Mouse (Mus musculus) skeletal muscle tissue, adult 2 months (tissue): ENCODE results near the gene Galnt2.

ENCODE experiments used
- DNase-seq: peaks from one replicate; pipeline ENCODE4 v3.0.0-alpha.2; 2012; ENCODE audit warnings: low read depth, low spot score

Gene Galnt2

DNA sequence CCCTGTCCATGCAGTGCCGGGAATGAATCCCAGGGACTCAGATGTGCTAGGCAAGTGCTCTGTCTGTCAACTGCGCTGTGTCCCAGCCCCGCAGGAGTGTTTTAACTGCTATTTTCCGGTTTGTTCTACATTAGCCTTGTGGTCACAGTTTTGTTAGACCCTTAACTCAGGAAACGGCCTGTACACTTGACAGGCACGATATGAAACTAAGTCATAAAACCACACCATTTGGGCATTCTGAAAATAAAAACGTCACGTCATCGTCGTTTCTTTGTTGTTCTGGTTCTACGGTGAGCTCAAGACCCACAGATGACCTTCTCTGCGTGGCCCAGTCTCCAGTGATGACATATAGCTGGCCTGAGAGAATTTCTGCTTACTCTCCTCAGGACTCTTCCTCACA is 40.3 kb downstream of the Galnt2 start:
- DNase-seq, result no peak

DNA sequence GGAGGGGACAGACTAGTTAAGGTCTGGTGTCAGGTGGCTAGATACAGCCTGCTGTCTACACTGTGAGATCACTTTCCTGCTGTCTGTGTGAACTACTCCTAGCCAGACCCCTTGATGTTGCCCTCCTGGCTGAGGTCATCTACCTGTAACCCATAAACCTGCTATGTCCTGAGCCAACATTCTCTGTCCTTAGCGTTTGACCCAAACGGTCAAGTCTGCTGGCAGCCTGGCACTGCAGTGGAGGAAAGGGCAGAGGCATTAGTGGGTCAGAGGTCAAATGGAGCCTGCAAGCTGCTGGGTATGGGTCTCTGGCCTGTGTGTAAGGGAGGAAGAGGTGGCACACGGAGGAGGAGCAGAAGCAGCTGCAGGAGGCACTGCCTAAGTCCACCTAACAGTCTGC is 41.6 kb downstream of the Galnt2 start:
- DNase-seq, result no peak

- no peak for DNase-seq
Measured at GRCm38 (mm10) chr8:124273606-124274218, 42.5 kb downstream of the Galnt2 start.

- DNase-seq, result no peak
Measured at GRCm38 (mm10) chr8:124274441-124275120, 43.4 kb downstream of the Galnt2 start.

DNA sequence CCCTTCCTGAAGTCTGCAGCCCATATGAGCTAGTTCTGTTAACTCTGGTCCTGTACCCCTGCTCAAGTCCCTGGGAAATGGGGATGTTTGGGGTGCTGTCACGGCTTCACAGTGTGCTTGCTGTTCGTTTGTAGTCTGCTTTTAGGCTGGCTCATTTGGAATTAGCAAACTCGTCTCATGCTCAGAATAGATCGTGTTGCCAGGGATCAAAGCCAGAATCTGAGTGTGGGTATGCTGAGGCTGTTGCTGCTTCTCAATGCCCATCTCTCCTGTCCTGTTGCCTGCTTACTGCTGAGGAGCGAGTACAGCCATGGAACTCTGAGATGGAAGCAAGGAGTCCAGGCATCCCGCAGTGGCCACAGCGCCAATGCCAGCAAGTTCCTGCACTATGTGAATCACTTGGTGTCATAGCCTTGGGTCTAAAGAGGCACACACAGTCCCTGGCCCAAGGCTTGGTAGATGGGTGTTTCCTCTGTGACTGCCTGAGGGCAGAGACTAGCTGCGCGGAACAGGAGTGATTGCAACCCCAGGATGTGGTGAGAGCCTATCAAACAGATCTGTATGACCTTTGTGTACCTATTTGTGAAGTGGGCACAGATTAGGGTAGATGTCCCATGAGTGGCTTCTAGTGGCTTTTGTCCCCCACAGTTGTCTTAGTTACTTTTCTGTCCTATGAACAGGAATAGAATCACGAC is 44.3 kb downstream of the Galnt2 start:
- DNase-seq, result no peak

GRCm38 (mm10) chr8:124277951-124278910 is 47.0 kb downstream of the Galnt2 start:
- no peak for DNase-seq

DNA sequence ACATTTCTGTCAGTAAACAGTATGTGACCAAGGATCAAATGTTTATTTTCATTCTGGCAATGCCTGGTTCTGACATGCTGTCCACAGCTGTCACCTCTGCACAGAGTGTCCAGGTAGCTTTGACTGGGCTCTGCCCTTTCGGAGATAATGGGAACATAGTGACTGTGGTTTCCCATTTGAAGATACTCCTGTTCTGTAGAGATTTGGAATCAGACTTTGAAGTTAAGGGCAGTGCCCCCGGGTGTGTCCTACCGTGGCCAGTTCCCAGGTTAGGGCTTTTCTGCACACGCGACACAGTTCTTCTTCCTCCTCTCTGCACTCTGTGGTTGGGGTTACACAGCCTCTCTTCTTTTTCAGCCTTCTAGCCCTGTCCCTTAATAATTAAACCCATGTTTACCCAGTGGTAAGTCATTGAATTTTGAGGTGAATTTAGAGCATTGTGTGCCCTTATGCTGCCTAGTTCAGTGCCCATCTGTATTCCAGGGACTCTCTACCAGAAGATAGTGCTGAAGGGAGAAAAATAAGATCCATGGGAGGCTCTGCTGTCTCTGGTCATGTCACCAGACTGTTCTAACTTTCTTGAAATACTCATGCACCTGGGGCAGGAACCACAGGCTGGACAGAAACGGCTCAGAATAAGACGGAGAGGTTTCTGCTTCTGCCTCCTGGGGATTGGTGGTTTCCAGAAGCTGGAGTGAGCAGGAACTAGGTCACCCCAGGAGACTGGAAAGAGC is 47.9 kb downstream of the Galnt2 start:
- no peak for DNase-seq

DNA sequence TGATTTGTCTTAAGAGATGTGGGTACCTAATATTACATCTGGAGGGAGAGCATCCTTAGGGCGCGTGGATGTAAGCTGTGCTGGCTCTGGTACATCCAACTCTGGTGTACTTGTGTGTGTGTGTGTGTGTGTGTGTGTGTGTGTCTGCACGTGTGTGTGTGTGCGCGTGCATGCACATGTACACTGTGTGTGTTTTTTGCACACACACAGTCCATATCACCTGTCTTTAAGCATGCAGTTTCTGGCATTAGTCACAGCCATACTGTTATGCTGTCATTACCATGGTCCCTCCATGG is 48.4 kb downstream of the Galnt2 start:
- DNase-seq, result no peak

DNA sequence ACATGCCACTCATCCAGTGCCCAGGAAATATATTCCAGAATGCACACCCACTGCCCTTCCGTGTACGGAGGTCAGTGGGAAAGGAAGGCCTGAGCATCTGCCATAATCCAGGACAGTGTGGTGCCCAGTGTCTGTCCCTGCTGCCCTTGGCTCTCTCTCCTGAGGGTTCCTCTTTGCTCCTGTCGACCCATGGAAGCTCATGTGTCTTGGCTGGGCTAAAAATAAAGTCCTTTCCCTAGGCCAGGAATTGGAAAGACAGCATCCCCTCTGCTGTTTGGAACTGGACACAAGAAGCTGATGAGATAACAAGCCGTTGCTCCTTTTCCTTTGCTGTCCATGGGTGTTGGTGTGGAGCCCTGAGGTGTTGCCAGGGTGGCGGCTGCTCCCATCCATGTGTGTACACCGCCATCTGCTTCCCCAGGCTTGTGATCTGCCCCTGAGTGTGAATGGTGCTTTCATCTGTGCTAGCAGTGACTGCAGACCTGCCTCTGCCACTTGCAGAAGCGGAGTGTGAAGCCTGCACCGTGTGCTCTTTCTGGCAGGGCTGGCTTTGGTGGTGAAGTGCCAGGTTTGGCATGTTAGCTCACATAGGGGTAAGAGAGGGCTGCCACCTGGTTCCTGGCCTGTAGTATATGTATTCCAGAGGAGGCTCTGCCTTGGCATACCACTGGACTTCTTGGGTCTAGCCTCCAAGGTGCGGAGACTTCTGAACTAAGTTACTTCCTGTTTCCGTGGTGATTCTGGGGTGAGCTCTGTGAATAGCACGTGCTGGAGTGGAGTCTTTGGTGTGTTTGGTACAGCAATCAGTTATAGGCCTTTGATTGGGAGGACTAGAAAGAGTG is 50.7 kb downstream of the Galnt2 start:
- peak; percentile 58 for DNase-seq

- no peak for DNase-seq
Measured at GRCm38 (mm10) chr8:124282878-124283630, 51.9 kb downstream of the Galnt2 start.

- no peak for DNase-seq
Measured at GRCm38 (mm10) chr8:124283644-124284332, 52.6 kb downstream of the Galnt2 start.

DNA sequence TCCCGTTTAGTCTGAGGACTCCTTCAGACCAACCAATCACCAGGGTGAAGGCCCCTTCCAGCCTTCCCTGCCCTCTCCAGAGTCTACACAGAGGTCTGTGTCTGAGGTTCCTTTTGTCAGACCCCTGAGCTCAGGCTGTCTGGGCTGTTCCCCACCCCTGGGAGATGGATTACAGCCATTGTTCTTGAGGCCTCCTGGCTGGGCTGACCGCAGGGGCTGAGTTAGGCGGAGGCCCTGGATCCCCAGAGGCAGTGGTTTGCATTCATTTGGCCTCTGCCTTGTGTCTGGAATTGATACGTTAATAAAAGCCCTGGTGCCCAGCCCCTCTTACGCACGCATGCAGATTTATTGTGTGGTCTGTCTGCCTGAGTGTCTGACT is 53.1 kb downstream of the Galnt2 start:
- no peak for DNase-seq

DNA sequence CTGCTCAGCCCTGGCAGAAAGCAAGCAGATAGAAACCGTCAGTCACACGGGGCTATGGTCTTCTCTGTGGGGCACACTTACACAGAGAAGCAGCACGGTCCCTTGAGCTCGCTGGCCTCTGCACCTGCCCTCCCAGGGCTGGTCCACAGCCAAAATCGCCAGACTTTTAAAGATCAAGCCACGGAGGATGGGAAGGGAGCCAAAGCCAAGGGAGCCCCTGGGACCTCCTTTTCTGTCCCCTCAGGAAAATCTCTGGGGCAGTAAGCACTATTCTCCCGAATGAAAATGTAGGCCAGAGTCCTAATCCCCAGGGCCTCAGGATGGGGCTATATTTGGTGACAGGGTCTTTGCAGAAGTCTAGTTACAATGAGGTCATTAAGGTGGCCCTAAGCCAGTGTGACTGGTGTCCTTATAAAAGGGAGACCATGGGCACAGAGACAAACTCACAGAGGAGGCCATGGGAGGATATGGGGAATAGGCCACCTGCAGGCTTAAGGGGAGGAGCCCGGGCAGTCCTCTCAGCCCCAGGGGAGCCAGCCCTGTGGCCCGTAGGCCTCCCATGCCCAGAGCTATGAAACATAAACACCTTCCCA is 53.9 kb downstream of the Galnt2 start:
- DNase-seq, result peak; percentile 83

- no peak for DNase-seq
Measured at GRCm38 (mm10) chr8:124286461-124287124, 55.4 kb downstream of the Galnt2 start.

DNA sequence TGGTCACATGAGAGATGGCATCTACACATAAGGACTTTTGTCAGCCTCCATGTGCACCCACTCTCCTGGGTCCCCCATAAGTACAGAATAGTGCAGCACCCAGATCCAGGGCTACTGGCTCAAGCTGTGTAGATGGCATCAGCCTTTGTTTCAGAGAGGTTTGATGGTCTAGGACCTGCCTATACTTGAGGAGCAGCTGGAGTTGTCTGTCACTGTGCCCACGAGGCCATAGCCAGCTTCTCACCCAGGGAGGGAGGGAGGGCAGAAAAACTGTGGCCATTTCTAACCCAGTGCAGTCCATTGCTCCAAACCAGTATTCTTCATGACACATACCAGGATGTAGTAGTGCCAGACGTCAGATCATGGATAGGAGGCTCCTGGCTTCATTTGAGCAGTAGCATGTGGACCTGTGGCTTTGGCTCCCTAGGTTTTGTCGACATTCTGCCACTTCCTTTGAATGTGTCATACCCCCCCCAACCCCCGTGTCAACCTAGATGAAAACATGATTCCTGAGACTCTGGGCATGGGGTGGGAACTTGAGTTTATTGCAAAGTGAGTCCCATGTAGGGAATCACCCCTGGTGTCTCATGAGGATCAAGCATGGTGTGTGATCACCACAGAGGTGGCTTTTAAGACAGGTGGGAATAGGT is 57.1 kb downstream of the Galnt2 start:
- no peak for DNase-seq

DNA sequence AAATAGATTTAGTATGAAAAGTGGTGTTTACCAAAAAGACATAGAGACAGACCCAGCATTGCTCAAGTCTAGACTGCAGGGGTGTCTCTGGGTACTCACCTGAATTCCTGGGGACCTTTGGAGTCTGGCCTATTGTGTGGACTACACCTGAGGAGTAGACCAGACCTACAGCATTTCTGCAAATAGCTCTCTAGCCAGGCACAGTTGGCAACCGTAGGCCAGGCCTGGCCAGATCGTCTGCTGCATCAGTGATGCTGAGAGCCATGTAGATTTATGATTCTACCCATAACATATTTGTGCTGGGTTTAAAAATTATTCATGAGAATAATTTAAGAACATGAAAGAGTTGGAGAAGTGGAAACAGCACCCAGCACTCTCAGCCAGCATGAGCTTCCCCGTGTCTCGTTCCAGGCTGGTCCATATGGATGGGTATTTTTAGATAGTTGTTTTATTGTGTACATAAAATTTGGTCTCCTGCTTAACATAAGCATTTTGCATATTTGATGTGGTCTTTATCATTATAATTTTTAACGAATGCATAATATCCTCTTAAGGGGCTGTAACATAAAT is 58.4 kb downstream of the Galnt2 start:
- no peak for DNase-seq
